Mouse (Mus musculus) left cerebral cortex, adult 8-10 months (tissue): ENCODE measurements around the gene Skp2. TPM values are rescaled to one million over a fixed set of nuclear protein-coding genes. Genes with fewer than 3 reads are reported as not detected.
"Not testable (repeated sequence)": the region's sequence is repeated elsewhere in the genome, so short reads cannot be mapped to it uniquely, and the experiment has no call there.

Source experiments
- DNase-seq, 2 experiments: peaks; one replicate each; pipeline ENCODE4 v3.0.0; 2022; ENCODE audit warnings: low spot score in 2 of 2
- total RNA-seq, 4 experiments: library from RNA; stranded (reverse); gene quantifications; 2 replicates each; pipeline ENCODE4 v1.2.4; 2022

Gene Skp2
- total RNA-seq = 1 to 10 TPM; 3.3 to 6.2 (median 5.1) TPM

DNA sequence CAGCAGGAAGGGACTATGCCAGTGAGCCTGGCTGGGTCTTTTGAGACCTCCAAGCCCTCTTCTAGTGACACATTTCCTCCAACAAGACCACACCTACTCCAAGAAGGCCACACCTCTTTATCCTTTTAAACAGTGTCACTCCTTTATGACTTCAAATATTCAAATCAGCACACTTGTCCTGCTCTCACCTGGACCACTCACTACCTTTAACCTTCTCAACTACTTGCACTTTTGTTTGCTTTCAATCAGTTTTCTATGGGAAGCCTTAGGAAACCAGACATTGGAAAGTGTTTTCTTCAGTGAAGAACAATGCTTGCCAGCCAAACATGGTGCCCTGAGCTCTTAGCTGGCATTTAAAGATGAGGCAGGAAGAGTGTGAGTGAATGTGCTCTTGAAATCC is at the start of gene Skp2:
Gene Skp2 (minus strand): TSS at position 101 of the 400 bp plus-strand sequence.
- DNase-seq = no peak

GRCm38 (mm10) chr15:9198421-9198820 is 43.2 kb upstream of the Skp2 start:
- DNase-seq = no peak

- DNase-seq = not testable (repeated sequence)
These were observed 37.5 kb upstream of the Skp2 start for GRCm38 (mm10) chr15:9192685-9193084.

DNA sequence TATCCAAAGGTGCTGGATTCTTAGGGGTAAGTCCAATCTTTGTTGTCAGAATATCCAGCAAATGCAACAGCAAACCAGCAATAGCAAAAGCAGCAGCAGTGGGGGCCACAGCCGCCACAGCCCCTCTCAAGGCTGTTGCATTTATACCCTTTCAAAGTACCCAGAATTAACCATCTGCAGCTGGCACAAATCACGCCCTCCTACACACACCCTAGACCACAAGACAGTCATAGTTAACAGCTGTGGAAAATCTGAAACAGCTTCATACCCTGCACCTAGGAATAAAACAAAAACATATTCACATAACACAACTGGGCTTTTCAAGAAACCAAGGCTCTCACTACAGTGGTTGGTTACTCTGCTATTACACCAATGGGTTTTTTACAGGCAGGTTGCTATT is 34.6 kb upstream of the Skp2 start:
- peak in 1 of 2 experiments; percentile 15 for DNase-seq

GRCm38 (mm10) chr15:9183995-9184394 is 28.8 kb upstream of the Skp2 start:
- DNase-seq = no peak

GRCm38 (mm10) chr15:9177038-9177437 is 21.8 kb upstream of the Skp2 start:
- DNase-seq = no peak

DNA sequence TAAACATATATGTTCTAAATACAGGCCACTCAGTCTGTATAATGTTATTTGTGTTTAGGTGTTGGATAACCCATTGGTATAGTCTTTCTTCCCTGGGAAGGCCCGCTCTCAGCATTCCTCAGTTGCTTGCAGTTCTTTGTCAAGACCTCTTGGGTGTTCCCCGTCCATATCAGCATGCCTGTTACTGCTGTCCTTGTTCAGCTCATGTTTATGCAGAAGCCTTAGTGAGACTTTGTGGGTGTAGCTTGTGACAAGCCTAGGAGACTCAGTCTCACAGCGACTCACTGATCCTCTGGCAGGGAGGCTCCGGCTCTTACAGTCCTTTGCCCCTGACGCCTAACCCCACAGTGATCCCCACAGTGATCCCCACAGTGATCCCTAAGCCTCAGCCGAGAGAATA is 8.9 kb upstream of the Skp2 start:
- no peak for DNase-seq

DNA sequence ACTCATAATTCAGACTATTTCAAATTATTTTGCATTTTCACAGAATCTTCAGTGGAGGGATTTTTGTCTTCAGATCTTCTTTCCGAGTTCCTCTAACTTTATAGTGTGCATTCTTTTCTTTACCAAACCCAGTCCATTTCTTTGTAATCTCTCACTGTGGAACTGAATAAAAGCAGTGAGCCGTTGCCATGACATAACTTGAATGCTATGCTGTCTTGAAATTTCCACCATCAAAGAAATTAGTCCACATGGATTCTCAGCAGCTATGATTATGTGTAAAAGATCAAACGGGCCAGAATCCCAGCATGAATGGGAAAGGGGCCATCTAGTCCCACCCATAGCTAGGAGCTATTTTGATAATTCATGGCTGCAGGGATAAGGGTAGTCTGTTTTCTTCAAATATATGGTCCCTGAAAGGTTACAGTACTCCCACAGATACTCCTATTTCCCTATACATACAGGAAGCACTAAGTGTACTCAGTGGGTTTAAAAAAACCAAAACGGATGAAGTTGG is 7.4 kb upstream of the Skp2 start:
- DNase-seq = no peak

DNA sequence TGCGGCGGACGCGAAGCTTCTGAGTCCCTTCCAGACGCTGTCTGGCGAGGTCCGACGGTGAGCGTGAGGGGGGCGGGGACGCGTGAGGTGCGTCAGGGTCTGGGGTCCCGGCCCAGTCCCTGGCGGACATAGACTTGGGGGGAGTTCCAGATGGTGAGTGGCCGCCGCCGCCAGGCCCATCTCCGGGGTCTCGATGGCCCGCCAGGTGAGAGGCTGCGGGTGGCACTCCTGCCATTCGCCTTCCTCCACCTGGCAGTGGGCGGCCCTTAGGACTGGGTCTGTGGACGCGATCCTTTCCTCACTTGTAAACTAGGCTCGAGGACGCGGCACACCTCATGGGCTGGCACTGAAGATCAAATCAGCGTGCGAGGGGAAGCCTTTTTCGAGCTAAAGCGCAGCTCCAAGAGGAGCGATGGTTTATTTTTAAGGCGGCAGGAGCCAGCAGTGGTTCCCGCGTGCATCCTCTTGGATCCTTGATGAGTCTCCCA is 14.5 kb downstream of the Skp2 start:
- DNase-seq = peak in 1 of 2 experiments; percentile 59

- peak; percentile 92 to 95 for DNase-seq
These were observed 15.0 kb downstream of the Skp2 start, which contains the start of gene Lmbrd2 for GRCm38 (mm10) chr15:9140252-9140680. Lmbrd2 (plus strand) TSS chr15:9140550.

DNA sequence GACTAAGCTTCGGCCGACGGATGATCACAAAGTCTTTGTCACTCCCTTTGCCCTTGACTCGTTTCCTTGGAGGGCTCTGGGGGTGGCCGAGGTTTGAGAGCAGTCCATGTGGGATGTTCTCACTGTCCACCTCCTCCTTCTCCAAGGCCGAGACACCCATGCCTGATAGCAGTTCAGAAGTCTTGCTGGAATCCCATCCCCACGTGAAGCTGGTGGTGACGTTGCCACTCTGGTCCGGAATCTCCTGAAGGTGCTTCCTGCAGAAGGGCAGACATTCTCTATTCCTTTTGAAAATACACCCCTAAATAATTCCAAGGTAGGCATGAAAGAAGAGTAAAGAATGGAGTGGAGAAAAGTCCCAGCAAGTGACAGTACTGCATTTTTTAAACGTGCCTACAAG is 15.8 kb downstream of the Skp2 start:
- DNase-seq = no peak

GRCm38 (mm10) chr15:9134891-9135507 is 20.2 kb downstream of the Skp2 start:
- DNase-seq = no peak

GRCm38 (mm10) chr15:9132693-9133443 is 22.4 kb downstream of the Skp2 start:
- no peak for DNase-seq

DNA sequence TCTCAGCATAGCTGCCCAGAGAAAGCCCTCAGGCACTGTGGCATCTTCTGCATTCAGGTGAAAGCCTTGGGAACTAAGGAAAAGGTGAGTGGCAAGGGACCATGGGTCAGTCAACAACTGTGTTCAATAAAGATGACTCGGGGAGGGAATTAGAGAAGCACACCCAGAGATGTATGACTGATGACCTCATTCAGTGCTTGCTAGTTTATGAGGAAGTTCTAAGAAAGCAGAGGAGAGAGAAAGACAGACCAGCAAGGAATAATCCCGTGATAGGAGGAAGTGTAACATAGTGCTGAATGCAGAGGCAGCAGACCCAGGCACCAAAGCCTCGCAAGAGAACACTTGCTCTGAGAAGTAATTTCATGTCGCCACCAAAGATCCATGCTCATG is 23.7 kb downstream of the Skp2 start:
- no peak for DNase-seq

DNA sequence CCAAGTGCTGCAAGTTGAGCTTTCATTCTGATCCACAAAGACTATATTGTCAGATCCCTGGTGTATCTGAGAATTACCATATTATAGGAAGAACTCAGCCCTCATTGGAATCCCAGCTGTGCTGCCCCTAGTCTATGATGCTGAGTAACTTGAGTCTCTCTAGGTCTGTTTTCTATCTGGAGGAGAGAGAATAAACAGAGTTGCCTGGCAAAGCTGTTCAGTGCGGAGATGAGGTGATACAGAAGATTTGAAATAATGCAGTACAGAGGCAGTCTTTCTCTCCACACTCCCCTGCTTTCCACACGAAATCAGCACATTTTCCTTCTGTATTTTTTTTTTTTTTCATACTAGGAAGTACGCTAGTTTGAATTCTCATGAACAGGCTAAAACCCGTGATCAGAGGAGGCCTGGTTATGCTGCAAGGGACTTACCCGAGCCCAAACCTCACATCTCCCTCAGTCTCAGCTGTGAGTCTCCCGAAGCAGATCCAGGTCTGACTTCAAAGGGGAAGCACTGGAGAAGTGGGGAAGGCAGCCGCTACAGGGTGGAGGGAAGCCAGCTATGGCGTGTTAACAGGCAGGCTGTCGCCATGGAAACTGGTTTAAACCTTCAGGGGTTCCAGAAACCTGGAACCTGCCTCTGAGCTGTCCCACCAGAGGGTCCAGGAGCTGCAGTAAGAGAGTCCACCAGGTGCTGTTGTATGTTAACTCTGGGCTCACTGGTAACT is 24.3 kb downstream of the Skp2 start:
- DNase-seq = no peak

- DNase-seq = no peak
These were observed 28.0 kb downstream of the Skp2 start for GRCm38 (mm10) chr15:9127051-9127791.

DNA sequence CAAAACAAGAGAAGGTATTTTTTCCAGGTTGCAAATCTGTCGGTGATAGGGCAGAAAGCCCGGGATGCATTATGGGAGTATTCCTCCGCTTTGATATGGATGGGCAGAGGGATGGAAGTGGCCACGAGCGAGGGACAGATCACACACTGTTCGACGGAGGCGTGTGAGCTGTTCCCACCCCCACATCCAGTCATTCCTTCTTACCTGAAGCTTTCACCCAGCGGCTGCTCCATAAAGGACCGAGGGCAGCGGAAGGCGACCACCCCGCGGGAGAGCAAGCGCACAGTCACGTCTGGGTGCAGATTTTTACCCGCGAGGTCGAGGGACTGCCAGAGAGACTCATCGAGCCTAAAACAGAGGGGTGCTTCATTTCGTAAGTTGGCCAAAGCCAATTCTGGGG is 30.4 kb downstream of the Skp2 start:
- no peak for DNase-seq

DNA sequence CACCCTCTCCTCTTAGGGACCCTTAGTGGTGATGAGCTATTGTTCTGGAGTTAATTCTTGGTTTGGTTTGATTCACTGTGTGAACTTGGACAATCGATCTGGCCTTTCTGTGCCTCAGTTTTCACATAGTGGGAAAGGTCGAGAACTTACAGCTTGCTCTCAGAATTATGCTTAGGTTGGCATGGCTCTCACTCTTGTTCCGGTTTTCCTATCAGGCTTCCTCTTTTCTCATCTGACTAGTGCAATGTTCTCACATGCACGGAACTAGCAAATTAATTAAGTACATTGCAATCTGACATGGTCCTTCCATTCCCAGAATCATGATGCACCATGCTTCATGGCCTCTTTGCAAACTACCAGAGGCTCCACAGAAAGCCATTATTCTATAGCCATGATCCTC is 32.2 kb downstream of the Skp2 start:
- DNase-seq = no peak

GRCm38 (mm10) chr15:9120081-9120480 is 35.1 kb downstream of the Skp2 start:
- no peak for DNase-seq

DNA sequence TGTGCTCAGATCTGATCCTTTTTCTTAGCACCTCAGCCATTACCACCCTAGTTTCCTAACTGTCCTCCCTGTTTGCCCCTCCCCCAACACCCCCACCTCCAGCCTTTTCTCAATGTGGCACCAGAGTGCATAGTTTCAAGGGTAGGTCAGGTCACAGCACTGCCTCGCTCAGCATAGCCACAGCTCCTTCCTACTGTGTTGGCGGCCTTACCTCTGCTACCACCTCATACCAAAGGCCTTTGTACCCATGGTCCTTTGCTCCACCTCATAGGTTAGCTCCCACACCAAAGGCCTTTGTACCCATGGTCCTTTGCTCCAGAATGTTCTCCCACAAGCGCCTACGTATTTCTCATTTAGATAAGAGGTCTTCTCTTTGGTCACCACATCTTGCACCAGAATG is 36.4 kb downstream of the Skp2 start:
- no peak for DNase-seq

DNA sequence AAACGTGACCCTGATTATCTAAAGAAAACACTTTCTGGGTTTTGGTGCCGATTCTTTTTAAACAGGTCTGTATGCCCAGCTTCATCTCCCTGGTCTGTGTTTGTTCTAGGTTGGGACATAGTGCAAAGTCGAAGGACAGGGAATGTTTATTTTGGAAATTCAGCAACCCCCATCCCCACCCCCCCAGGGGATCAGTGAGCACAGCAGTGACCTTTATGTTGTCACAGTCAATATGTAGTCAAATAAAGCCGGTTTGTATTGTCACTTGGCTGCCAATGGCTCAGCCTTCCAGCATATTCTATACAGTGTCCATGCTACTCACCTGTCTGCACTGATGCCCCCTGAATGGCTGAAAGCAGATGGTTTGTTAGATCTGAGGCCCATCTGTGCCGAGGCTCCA is 40.6 kb downstream of the Skp2 start:
- DNase-seq = no peak
